Mouse (Mus musculus): ENCODE results near the gene Sos1. TPM values are rescaled to one million over a fixed set of nuclear protein-coding genes. Genes with fewer than 3 reads are reported as not detected.
A peak's percentile ranks its signal among the peaks of the same experiment; 100 is the strongest.

Gene Sos1
- polyA plus RNA-seq (2015; fragmentation: Nextera tagmentation; extraction: Ambion mirVana), result 4.6 TPM in 2 replicates

DNA sequence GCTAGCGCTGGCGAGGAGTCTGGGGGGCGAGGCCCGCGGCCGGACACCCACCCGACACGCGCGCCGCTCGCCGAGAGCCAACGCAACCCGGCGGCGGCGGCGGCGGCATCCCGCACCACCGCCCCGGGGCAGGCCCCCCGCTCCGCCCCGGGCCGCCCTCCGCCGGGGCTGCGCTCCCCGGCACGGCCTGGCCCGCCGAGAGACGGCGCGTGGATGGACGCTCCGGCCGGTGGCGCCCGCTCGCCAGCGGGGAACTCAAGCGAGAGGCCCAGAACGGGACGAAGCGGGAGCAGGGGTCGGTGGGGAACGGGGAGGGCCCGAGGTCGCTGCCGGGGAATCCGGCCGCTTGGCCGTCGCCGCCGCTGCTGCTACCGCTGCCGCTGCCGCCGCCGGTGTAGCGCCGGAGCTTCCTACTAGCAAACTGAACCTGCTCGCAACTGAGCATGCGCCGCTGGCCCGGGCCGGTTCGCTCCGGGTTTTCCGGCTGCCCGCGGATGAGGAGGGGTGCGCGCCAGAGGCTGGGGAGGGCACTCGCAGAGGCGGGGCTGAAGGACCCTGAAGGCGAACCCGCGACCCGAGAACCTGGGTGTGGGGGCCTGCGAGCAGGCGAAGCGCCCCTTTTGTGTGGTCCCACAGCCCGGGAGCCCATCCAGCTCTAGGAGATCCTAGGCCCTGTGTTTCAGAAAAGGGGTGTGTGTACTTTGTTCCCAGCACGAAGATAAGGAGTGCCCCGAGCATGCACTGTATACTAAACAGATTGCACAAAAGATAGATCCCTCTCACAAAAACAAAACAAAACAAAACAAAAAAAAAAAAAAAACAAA, at the start of gene Sos1:
Sos1 (minus strand) TSS at position 423 of the 824 bp plus-strand sequence.
- WGBS, result under 1% methylated on average over 86 of the region's 90 CpGs
- Histone ChIP-seq H3K9me3 (replicated peaks) (no peaks in the 10 kb centered on the region), H3K4me1 (peaks cover 39% of the 10 kb centered on the region), H3K27me3 (no peaks in the 10 kb centered on the region), H3K4me2 (peak within 1 kb of the TSS; percentile 68), H3K9ac (peak within 1 kb of the TSS; percentile 96), H3K4me3 (replicated peaks) (peak within 1 kb of the TSS; percentile 85), H3K36me3 (peaks cover 6% of the 10 kb centered on the region; the same call in 1 of the 2 replicates), H3K27ac (peak within 1 kb of the TSS; percentile 96)
- ATAC-seq (replicated peaks; ENCODE audit: low FRiP score), result peak; percentile 80

GRCm38 (mm10) chr17:80523231-80523630, 43.0 kb upstream of the Sos1 start:
- no peak for ATAC-seq (replicated peaks; ENCODE audit: low FRiP score)
- WGBS, result 81% methylated on average over 3 of the region's 3 CpGs
- no peak overlapping the region for H3K27ac ChIP-seq
- H3K9me3 ChIP-seq (replicated peaks), result no peaks in the 10 kb centered on the region
- no peaks in the 10 kb centered on the region for H3K36me3 ChIP-seq
- H3K27me3 ChIP-seq, result no peaks in the 10 kb centered on the region
- H3K4me2 ChIP-seq, result no peak overlapping the region
- H3K4me1 ChIP-seq, result no peaks in the 10 kb centered on the region
- no peak overlapping the region for H3K9ac ChIP-seq
- H3K4me3 ChIP-seq (replicated peaks), result no peak overlapping the region

DNA sequence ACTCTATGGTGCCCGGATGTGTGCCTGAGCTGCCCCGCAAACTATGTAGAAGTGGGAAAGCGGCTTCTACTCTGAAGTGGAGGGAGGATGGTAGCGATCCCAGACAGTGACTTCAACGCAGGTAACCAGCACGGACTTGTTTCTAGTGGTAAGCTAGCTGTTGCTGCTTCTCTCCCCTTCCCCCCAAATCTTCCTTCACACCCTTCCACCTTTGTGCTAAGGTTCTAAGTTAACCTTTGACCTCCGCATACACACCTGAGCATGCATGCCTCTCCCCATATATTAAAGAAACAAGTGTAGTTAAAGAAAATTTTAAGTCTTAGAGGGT, 41.9 kb upstream of the Sos1 start:
- Histone ChIP-seq H3K27ac (no peak overlapping the region), H3K9ac (no peak overlapping the region)

GRCm38 (mm10) chr17:80521521-80522228, 41.4 kb upstream of the Sos1 start:
- H3K4me1 ChIP-seq, result no peaks in the 10 kb centered on the region
- H3K4me2 ChIP-seq, result no peak overlapping the region
- H3K9ac ChIP-seq, result no peak overlapping the region
- H3K4me3 ChIP-seq (replicated peaks), result no peak overlapping the region
- ATAC-seq (replicated peaks; ENCODE audit: low FRiP score), result no peak
- no peaks in the 10 kb centered on the region for H3K9me3 ChIP-seq (replicated peaks)
- H3K27ac ChIP-seq, result no peak overlapping the region
- no peaks in the 10 kb centered on the region for H3K36me3 ChIP-seq
- WGBS, result 70% methylated on average over 4 of the region's 4 CpGs
- no peaks in the 10 kb centered on the region for H3K27me3 ChIP-seq

More for the DNA sequence above, 41.9 kb upstream of the Sos1 start:
- Histone ChIP-seq H3K4me3 (replicated peaks) (no peak overlapping the region), H3K9me3 (replicated peaks) (no peaks in the 10 kb centered on the region), H3K27me3 (no peaks in the 10 kb centered on the region), H3K4me1 (no peaks in the 10 kb centered on the region), H3K36me3 (no peaks in the 10 kb centered on the region), H3K4me2 (no peak overlapping the region)
- 72% methylated on average over 7 of the region's 7 CpGs for WGBS
- no peak for ATAC-seq (replicated peaks; ENCODE audit: low FRiP score)

GRCm38 (mm10) chr17:80520537-80520936, 40.3 kb upstream of the Sos1 start:
- H3K27me3 ChIP-seq, result no peaks in the 10 kb centered on the region
- 78% methylated on average over 8 of the region's 8 CpGs for WGBS

DNA sequence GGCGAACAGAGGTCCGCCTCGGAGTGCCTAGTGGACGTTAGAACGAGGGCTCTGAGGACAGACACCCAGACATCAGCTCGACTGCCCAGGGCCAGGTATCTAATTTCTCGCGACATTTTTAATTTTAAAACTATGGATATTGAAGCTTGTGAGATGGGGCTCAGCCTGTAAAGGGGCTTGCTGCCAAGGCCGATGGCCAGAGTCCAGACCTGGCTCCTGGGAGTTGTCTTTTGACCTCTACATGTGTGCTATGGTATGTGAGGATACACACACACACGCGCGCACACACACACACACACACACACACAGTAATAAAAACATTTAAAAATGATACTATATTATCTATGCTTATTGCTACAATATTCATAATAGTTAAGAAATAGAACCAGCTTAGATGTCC, 38.6 kb upstream of the Sos1 start:
- Histone ChIP-seq H3K27me3 (no peaks in the 10 kb centered on the region), H3K4me3 (replicated peaks) (no peak overlapping the region), H3K4me2 (no peak overlapping the region), H3K4me1 (no peaks in the 10 kb centered on the region), H3K9me3 (replicated peaks) (no peaks in the 10 kb centered on the region), H3K9ac (no peak overlapping the region), H3K36me3 (no peaks in the 10 kb centered on the region), H3K27ac (no peak overlapping the region)
- WGBS, result 90% methylated on average over 12 of the region's 12 CpGs
- ATAC-seq (replicated peaks; ENCODE audit: low FRiP score), result no peak

More at GRCm38 (mm10) chr17:80520537-80520936, 40.3 kb upstream of the Sos1 start:
- H3K4me3 ChIP-seq (replicated peaks), result no peak overlapping the region
- H3K4me1 ChIP-seq, result no peaks in the 10 kb centered on the region
- no peak overlapping the region for H3K4me2 ChIP-seq
- no peaks in the 10 kb centered on the region for H3K36me3 ChIP-seq
- ATAC-seq (replicated peaks; ENCODE audit: low FRiP score), result no peak
- no peak overlapping the region for H3K9ac ChIP-seq
- no peak overlapping the region for H3K27ac ChIP-seq
- H3K9me3 ChIP-seq (replicated peaks), result no peaks in the 10 kb centered on the region

DNA sequence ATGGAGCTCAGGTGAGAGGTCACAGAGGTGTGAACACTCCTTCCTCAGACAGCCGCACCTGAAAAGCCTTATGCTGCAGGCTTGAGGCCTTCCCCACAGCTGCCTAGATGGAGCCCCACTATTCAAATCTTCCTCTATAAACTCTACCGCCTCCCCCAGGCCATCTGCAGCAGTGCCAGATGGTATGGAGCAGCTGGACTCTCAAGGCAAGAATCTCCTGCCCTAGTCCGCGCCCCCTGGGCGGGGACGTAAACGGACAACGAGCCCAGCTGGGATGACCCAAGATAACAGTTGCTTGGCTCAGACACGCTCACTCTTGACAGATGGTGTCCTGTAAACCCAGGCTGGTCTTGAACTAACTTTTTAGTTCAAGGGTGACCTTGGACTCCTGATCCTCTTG, 37.0 kb upstream of the Sos1 start:
- no peak overlapping the region for H3K9ac ChIP-seq
- ATAC-seq (replicated peaks; ENCODE audit: low FRiP score), result no peak
- H3K27ac ChIP-seq, result no peak overlapping the region
- no peak overlapping the region for H3K4me3 ChIP-seq (replicated peaks)
- no peaks in the 10 kb centered on the region for H3K27me3 ChIP-seq
- no peaks in the 10 kb centered on the region for H3K4me1 ChIP-seq
- 78% methylated on average over 9 of the region's 9 CpGs for WGBS
- no peaks in the 10 kb centered on the region for H3K36me3 ChIP-seq
- H3K9me3 ChIP-seq (replicated peaks), result no peaks in the 10 kb centered on the region
- no peak overlapping the region for H3K4me2 ChIP-seq

DNA sequence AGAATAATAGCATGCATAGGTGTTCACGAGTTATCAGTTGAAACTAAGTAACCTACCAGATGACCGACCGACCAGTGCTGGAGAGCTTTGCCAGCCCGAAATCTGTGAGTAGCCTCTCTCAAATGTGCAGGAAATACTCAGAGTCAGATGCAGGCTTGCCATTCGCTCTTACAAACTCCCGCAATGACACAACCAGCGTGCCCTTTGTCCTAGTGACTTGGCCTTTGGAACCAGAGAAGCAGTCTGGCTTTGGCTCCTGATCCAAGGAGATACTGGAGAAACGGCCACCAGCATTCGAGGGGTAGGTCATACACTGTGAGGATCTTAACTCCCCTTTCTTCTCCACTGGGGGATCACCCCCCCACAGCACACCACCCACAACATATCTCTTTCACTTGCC, 35.7 kb upstream of the Sos1 start:
- Histone ChIP-seq H3K27ac (no peak overlapping the region), H3K27me3 (no peaks in the 10 kb centered on the region), H3K4me2 (no peak overlapping the region), H3K9me3 (replicated peaks) (no peaks in the 10 kb centered on the region), H3K4me3 (replicated peaks) (no peak overlapping the region), H3K36me3 (no peaks in the 10 kb centered on the region), H3K4me1 (no peaks in the 10 kb centered on the region), H3K9ac (no peak overlapping the region)
- ATAC-seq (replicated peaks; ENCODE audit: low FRiP score), result no peak
- WGBS, result 87% methylated on average over 9 of the region's 9 CpGs

DNA sequence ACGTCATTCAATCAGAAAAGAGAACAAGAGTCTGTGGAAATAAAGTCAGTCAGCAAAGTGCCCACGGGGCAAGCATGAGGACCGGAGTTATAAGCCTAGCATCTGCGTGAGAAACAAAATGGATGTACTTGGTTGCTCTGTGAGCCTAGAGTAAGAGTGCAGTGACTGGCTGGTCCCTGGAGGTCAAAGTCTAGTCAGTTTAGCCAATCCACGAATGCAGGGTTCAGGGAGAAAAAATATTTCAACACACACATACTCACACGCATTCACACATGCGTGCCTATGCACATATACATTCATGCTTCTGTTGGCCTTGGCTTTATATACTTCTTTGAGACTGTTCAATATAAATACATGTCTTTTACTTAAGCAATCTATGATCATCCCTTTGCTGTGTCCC, 35.3 kb upstream of the Sos1 start:
- Histone ChIP-seq H3K9ac (no peak overlapping the region), H3K27me3 (no peaks in the 10 kb centered on the region), H3K4me2 (no peak overlapping the region), H3K9me3 (replicated peaks) (no peaks in the 10 kb centered on the region), H3K27ac (no peak overlapping the region), H3K4me3 (replicated peaks) (no peak overlapping the region), H3K36me3 (no peaks in the 10 kb centered on the region), H3K4me1 (no peaks in the 10 kb centered on the region)
- no peak for ATAC-seq (replicated peaks; ENCODE audit: low FRiP score)
- 86% methylated on average over 7 of the region's 7 CpGs for WGBS

DNA sequence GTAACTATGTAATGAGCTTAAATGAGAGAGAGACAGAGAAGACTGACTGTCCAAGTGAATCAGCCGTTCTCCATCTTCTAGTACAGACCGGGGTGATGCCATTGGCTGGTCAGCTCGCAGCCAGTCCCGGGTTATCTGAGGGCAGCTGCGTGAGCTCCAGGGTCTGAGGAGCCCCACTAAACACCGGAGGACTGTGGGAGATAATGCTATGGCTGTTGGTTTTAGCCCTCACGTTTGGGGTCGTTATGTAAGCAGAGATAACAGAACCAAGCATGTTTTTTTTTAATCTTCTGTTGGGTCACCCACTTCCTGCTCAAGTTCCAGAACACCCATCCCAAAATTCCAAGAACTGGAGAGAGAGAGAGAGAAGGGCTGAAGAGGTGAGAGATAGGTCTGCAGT, 33.5 kb upstream of the Sos1 start:
- ATAC-seq (replicated peaks; ENCODE audit: low FRiP score), result no peak
- no peak overlapping the region for H3K4me2 ChIP-seq
- no peaks in the 10 kb centered on the region for H3K4me1 ChIP-seq
- H3K36me3 ChIP-seq, result no peaks in the 10 kb centered on the region
- H3K27me3 ChIP-seq, result no peaks in the 10 kb centered on the region
- no peak overlapping the region for H3K9ac ChIP-seq
- no peaks in the 10 kb centered on the region for H3K9me3 ChIP-seq (replicated peaks)
- no peak overlapping the region for H3K27ac ChIP-seq
- no peak overlapping the region for H3K4me3 ChIP-seq (replicated peaks)
- WGBS, result 68% methylated on average over 8 of the region's 8 CpGs

- Histone ChIP-seq H3K4me1 (no peaks in the 10 kb centered on the region), H3K9me3 (replicated peaks) (no peaks in the 10 kb centered on the region), H3K36me3 (no peaks in the 10 kb centered on the region), H3K27ac (no peak overlapping the region), H3K9ac (no peak overlapping the region), H3K4me3 (replicated peaks) (no peak overlapping the region), H3K4me2 (no peak overlapping the region), H3K27me3 (no peaks in the 10 kb centered on the region)
- ATAC-seq (replicated peaks; ENCODE audit: low FRiP score), result no peak
- WGBS, result 83% methylated on average over 3 of the region's 3 CpGs
These were observed 30.2 kb upstream of the Sos1 start for GRCm38 (mm10) chr17:80510459-80510855.

DNA sequence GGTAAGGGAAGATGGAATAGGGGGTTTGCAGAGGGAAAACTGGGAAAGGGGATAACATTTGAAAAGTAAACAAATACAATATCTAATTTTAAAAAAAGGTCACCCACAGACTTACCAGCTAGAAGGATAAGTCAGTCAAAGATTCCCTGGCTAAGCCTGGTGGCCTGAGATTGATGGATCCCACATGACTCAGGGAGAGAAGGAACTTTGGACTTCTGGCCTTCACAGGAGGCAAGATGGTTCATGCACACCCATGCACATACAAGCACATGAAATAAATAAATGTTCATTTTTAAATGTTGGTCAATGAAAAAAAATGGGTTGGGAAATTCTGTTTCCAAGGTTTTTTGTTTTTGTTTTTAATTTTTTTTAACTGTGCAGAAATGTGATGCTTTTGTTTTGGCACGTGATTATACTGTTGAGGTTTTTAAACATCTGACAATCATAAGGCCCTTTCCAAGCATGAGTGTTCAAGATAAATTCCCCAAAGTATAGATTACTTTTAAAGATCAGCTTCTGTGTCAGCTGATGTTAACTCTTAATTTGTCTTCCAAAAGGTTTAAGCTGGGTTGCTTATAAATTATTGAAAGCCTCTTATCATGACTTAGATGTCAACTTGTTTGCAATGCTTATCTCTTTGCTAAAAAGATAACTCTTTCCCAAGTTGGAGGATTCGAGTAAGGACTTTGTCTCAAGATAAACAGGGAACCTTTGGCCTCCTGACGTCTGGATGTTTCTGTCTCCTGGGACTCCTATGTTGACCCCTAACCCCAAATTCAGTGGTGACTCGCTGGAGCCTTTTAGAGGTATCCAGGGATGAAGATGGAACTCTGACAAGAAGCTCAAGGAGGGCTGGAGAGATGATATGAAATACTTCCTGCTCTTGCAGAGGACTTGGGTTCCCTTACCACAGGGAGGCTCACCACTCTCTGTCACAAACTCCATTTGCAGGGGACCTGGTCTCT, 29.5 kb upstream of the Sos1 start:
- Histone ChIP-seq H3K27ac (no peak overlapping the region), H3K36me3 (no peaks in the 10 kb centered on the region), H3K27me3 (no peaks in the 10 kb centered on the region), H3K4me1 (no peaks in the 10 kb centered on the region), H3K4me2 (no peak overlapping the region), H3K9me3 (replicated peaks) (no peaks in the 10 kb centered on the region), H3K9ac (no peak overlapping the region), H3K4me3 (replicated peaks) (no peak overlapping the region)
- ATAC-seq (replicated peaks; ENCODE audit: low FRiP score), result no peak
- 40% methylated on average over 4 of the region's 4 CpGs for WGBS
